In genomic region chr11:119082638-119083599, GRCm38 (mm10) we compare ENCODE assay signal across 8 mouse cellular contexts. TPM values are rescaled to one million over a fixed set of nuclear protein-coding genes. Genes with fewer than 3 reads are reported as not detected.
A peak's percentile ranks its signal among the peaks of the same experiment; 100 is the strongest.
DNase-seq lines count a peak whose midpoint lies in the region; ATAC-seq lines count a peak whose summit lies in the region.

No protein-coding gene starts in this region.

- DNase-seq in heart, adult 11 months = peak; percentile 94
- DNase-seq in heart, adult 9 months (ENCODE audit: low spot score in 2 of 2) = no peak
- peak; percentile 45 for DNase-seq in cerebellum, adult 9-10 months
- no peak for DNase-seq in liver, embryonic 11.5 days (ENCODE audit: low spot score)
- DNase-seq in neural tube, embryonic 11.5 days (ENCODE audit: low spot score) = no peak
- no peak for DNase-seq in frontal cortex, postnatal 14 days (ENCODE audit: low spot score in 2 of 2)
- DNase-seq in gastrocnemius, postnatal 10 days = no peak

- peak overlapping the region; percentile 88 for H3K4me2 ChIP-seq in hindbrain, embryonic 12.5 days (replicated peaks)
- peak overlapping the region; percentile 91 for H3K4me2 ChIP-seq in liver, embryonic 11.5 days
- H3K4me2 ChIP-seq in neural tube, embryonic 11.5 days (ENCODE audit: low read depth) = peak overlapping the region; percentile 84

- H3K27ac ChIP-seq in hindbrain, embryonic 12.5 days = no peak overlapping the region
- no peak overlapping the region for H3K27ac ChIP-seq in liver, embryonic 11.5 days (ENCODE audit: low read depth, low read length)
- H3K27ac ChIP-seq in neural tube, embryonic 11.5 days (ENCODE audit: low read depth, low read length) = no peak overlapping the region

- 0 out of 2 replicates have a peak overlapping the region, but pooled peaks have one; percentile 92 for H3K9ac ChIP-seq in hindbrain, embryonic 12.5 days
- no peak overlapping the region for H3K9ac ChIP-seq in liver, embryonic 11.5 days (ENCODE audit: low read depth, low read length)
- no peak overlapping the region for H3K9ac ChIP-seq in neural tube, embryonic 11.5 days (ENCODE audit: low read length)

- ATAC-seq in hindbrain, embryonic 12.5 days (ENCODE audit: low FRiP score) = no peak
- no peak for ATAC-seq in liver, embryonic 11.5 days (replicated peaks; ENCODE audit: low FRiP score)
- no peak for ATAC-seq in neural tube, embryonic 11.5 days (ENCODE audit: insufficient read depth, low FRiP score, low TSS enrichment)

- peaks cover 80% of the 10 kb centered on the region for H3K4me1 ChIP-seq in hindbrain, embryonic 12.5 days
- H3K4me1 ChIP-seq in liver, embryonic 11.5 days (replicated peaks; ENCODE audit: control insufficient read depth, insufficient read depth, low read length) = peaks cover 53% of the 10 kb centered on the region
- peaks cover 45% of the 10 kb centered on the region for H3K4me1 ChIP-seq in neural tube, embryonic 11.5 days (ENCODE audit: control insufficient read depth, insufficient read depth, low read length)

- peaks cover 15% of the 10 kb centered on the region for H3K36me3 ChIP-seq in hindbrain, embryonic 12.5 days
- H3K36me3 ChIP-seq in liver, embryonic 11.5 days (ENCODE audit: control insufficient read depth, insufficient read depth, low read length) = peaks cover 13% of the 10 kb centered on the region; the same call in 1 of the 2 replicates
- H3K36me3 ChIP-seq in neural tube, embryonic 11.5 days (ENCODE audit: control insufficient read depth, insufficient read depth, low read length) = 0 out of 2 replicates have a peak, but pooled peaks cover 2% of the 10 kb centered on the region

- H3K9me3 ChIP-seq in hindbrain, embryonic 12.5 days (replicated peaks) = no peaks in the 10 kb centered on the region
- H3K9me3 ChIP-seq in liver, embryonic 11.5 days (ENCODE audit: control insufficient read depth, low read length) = no peaks in the 10 kb centered on the region
- H3K9me3 ChIP-seq in neural tube, embryonic 11.5 days (ENCODE audit: control insufficient read depth, low read length) = no peaks in the 10 kb centered on the region

- 9% methylated on average over 20 of the region's 20 CpGs for WGBS in hindbrain, embryonic 12.5 days
- 12% methylated on average over 20 of the region's 20 CpGs for whole genome bisulfite sequencing in liver, embryonic 11.5 days
- 4% methylated on average over 20 of the region's 20 CpGs for WGBS in neural tube, embryonic 11.5 days

- H3K4me3 ChIP-seq in hindbrain, embryonic 12.5 days = peak overlapping the region; percentile 85
- H3K4me3 ChIP-seq in liver, embryonic 11.5 days (ENCODE audit: low read depth, low read length) = peak overlapping the region; percentile 10; the same call in 1 of the 2 replicates
- H3K4me3 ChIP-seq in neural tube, embryonic 11.5 days (ENCODE audit: low read depth, low read length) = no peak overlapping the region

- peaks cover 68% of the 10 kb centered on the region for H3K27me3 ChIP-seq in hindbrain, embryonic 12.5 days
- peaks cover 88% of the 10 kb centered on the region for H3K27me3 ChIP-seq in liver, embryonic 11.5 days (replicated peaks; ENCODE audit: control insufficient read depth, insufficient read depth, low read length)
- H3K27me3 ChIP-seq in neural tube, embryonic 11.5 days (ENCODE audit: control insufficient read depth, insufficient read depth, low read length) = peaks cover 73% of the 10 kb centered on the region

RNA-seq across cellular contexts. Expression of gene Cbx4, which starts 3.1 kb away (rescaled TPM):
- polyA plus RNA-seq in hindbrain, embryonic 12.5 days (2016; fragmentation: Nextera tagmentation; extraction: Ambion mirVana) = 13.2 and 15.0 TPM in 2 replicates
- polyA plus RNA-seq in liver, embryonic 11.5 days (2014; fragmentation: Nextera tagmentation; extraction: Ambion mirVana) = 5.1 TPM in 2 replicates
- 6.0 and 6.1 TPM in 2 replicates for polyA plus RNA-seq in neural tube, embryonic 11.5 days (2014; fragmentation: Nextera tagmentation; extraction: Ambion mirVana)
- 1 to 10 TPM; 6.2 to 9.1 TPM for total RNA-seq in gastrocnemius, postnatal 10 days (2021)

RNA-seq across cellular contexts. Expression of gene Cbx8, which starts 42.1 kb away (rescaled TPM):
- 9.9 and 11.6 TPM in 2 replicates for polyA plus RNA-seq in hindbrain, embryonic 12.5 days (2016; fragmentation: Nextera tagmentation; extraction: Ambion mirVana)
- polyA plus RNA-seq in liver, embryonic 11.5 days (2014; fragmentation: Nextera tagmentation; extraction: Ambion mirVana) = 6.5 and 7.1 TPM in 2 replicates
- polyA plus RNA-seq in neural tube, embryonic 11.5 days (2014; fragmentation: Nextera tagmentation; extraction: Ambion mirVana) = 6.8 and 7.0 TPM in 2 replicates
- 1 to 10 TPM; 2.3 to 4.7 TPM for total RNA-seq in gastrocnemius, postnatal 10 days (2021)

Comparison
In these comparisons a context has a peak if more than half of its experiments do, and no peak if none do; other contexts are left out.
1. DNase-seq: peak in heart, adult 11 months (single experiment) and cerebellum, adult 9-10 months (single experiment); none in heart, adult 9 months (0 of 2), liver, embryonic 11.5 days (single experiment), neural tube, embryonic 11.5 days (single experiment), frontal cortex, postnatal 14 days (0 of 2) and gastrocnemius, postnatal 10 days (single experiment).
2. Peak in every context shown above with its lines, with median percentiles within 50 percentile points of each other: H3K4me2 ChIP-seq.